Mouse (Mus musculus): ENCODE measurements around the gene Shc2.

Gene Shc2

GRCm38 (mm10) chr10:79637128-79638110, at the start of gene Shc2:
Shc2 (minus strand) TSS chr10:79637918.
- DNase-seq = no peak

DNA sequence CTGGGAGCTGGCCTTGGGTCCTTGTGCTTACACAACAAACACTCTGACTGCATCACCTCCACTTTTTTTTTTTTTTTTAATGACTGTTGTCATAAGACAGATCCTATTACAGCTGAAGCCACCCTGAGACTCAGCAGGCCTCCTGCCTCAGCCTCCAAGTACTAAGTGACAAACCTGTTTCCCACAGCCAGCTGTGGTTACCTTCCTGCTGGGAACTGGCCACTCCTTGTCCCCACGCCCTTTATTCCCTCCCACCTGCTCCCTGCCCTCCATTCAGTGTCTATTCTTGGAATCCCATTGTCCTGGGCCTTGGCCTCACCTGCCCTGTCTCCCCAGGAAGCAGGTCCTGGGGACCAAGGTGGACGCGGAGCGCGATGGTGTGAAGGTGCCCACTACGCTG, 49.8 kb upstream of the Shc2 start:
- no peak for DNase-seq

GRCm38 (mm10) chr10:79686691-79687090, 49.0 kb upstream of the Shc2 start:
- no peak for DNase-seq

DNA sequence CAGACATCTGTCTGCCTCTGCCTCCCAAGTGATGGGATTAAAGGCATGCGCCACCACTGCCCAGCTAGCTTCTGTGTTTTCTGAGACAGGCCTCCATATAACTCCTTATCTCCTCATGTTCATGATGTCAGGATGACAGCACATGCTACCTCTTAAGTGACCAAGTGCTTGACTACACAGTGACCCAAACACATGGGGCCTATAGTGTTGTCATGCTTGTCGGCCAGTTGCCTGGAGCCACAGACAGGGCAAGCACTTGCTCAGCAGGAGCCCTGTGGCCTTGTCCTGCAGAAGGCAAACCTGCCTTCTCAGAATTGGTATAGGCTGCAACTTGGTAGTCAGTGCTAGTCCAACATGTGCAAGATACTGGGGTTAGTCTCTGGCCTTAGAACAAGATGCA, 48.5 kb upstream of the Shc2 start:
- DNase-seq = no peak

GRCm38 (mm10) chr10:79684770-79685600, 47.3 kb upstream of the Shc2 start:
- no peak for DNase-seq

DNA sequence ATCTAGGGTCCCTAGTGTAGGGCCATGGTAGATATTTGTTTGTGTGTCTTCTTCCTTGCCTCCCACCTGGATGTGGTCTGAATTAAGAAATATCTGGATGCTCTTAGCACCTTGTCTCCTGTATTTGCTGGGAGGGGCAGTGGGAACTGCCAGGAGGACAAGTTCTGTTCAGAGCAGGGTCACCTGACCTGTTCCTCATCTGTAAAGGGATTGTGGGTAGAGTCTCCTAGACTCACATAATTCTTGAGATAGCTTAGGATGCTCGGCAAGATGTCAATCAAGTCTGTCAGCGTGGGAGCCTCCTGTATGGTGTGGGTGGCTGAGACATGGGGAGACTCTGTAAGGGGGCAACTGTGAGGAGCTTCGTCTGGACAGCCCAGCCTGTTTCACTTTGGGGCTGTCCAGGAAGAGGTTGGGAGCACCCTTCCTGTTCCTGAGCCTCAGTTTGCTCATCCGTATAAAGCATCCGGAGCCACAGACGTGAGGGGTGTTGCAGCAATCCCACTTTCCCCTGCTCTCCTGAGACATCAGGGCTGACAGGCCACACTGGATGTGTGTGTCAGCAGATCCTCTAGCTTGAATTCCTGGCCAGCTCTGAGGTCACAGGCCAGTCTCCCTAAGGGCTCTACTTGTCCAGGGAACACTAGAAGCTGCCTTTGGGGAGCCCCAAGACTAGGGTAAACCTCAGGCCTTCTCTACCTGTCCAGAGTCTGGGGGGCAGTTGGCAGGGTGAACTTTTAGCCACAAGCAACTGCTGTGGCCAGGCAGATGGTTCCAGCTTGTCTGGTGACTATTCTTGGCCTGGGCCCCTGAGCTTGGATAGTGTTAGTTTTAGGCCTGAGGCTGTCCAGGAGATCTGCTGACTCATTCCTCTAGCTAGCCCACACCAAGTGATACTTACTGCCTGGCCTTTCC, 46.3 kb upstream of the Shc2 start:
- no peak for DNase-seq

- DNase-seq = peak; percentile 70
Observed at GRCm38 (mm10) chr10:79682916-79683582, 45.3 kb upstream of the Shc2 start.

DNA sequence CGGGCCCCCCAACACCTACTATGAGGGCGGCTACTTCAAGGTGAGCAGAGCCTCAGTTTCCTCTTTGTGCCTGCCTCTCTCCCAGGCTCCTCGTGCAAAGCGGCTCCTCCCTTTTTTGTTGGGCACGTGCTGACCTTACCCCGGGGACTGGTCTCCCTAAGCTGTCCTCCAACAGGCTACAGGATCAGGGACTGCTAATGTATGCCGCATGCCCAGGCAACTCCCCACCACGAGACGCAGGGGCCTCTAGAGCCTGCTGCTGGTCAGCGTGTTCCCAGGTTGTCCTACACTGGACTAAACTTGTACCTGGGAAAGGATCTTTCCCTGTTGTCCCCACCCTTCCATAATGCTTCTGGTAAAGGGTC, 44.8 kb upstream of the Shc2 start:
- DNase-seq = no peak

DNA sequence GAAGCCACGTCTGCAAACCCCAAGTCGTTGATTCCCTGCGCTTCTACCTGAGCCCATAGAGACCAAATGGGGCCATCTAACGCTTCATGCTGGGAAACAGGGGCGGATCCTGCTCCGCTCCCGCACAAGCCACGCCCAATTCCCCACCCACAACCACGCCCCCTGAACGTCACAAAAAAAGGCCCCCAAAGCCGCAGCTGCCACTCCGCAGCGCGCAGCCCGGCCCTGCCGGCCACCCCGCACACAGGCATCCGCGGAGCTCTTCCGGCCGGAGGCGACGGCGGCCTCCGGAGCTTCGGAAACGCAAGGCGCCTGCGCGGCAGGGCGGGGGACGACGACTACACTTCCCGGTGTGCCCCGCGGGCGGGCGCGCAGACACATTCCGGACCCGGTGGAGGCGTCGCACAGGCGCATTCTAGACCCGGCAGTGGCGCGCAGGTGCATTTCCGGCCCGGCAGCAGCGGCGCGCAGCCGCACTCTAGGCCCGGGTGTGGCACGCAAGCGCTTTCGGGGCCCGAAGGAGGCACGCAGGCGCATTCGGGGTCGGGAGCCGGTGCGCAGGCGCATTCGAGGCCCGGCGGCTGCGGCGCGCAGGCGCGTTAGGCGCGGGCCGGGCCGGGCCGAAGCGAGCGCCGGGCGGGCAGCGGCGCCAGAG, 44.0 kb upstream of the Shc2 start, which contains the start of gene Cdc34:
Cdc34 (plus strand) TSS at position 605 of the 655 bp plus-strand sequence.
- peak; percentile 99 for DNase-seq

DNA sequence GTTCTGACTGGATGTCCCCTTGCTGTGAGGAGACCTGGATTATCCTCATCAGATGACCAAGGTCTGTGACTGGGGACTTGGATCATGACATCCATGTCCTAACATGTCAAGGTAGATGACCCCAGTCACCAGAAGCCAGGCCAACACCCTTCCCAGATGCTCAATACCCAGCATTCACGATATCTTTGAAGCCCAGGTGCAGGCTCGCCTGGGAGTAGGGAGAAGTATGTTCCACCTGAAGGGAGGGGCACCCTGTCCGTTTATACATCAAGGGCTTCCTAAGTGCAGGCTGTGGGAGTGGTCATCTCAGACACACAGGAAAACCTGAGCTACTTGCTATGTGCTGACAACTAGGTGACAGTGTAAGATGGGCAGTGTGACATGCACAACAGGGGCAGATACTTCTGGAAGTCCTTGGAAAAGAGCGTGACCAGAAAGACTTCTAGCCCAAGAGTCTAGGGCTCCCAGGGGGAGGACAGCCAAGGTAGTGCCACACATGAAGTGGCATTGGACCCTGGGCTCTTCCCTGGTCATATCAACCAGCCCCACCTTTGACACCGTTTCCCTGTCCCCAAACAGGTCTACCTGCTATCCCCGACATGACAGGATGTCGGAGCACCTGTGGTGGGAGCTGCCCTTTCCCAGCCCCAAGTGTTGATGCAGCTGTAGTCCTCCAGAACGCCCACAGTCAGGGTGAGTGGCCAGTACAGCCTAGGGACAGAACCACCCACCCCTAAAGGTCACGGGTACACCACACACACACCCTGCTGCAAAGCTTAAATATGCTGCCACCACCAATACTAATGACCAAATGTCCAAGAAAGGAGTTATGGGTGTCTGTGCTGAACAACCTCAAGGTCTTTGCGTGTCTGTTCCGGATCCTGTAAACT, 43.1 kb upstream of the Shc2 start:
- peak; percentile 14 for DNase-seq

GRCm38 (mm10) chr10:79675346-79676035, 37.8 kb upstream of the Shc2 start:
- DNase-seq = no peak

DNA sequence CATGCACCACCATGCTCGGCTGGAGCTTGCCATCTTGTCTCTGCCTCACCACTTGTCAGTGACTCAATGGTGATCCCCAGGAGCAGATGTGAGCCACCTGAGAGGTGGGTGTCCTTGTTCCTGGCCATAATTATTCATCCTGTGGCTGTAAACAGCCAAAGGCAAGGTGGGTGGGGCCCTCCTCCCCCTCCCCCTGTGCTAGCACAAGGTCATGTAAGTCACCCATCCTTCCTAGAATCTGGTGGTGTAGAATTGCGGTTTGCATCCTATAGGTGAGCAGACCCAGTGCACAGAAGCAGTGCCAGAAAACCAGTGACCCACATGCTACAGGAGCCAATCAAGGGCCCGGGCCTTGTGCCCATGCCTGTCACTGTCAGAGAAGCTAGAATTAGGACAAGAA, 35.3 kb upstream of the Shc2 start:
- no peak for DNase-seq

- no peak for DNase-seq
Observed at GRCm38 (mm10) chr10:79672088-79672455, 34.4 kb upstream of the Shc2 start.

- DNase-seq = no peak
Observed at GRCm38 (mm10) chr10:79671396-79672087, 33.8 kb upstream of the Shc2 start.

- DNase-seq = no peak
Observed at GRCm38 (mm10) chr10:79670071-79670888, 32.6 kb upstream of the Shc2 start.

DNA sequence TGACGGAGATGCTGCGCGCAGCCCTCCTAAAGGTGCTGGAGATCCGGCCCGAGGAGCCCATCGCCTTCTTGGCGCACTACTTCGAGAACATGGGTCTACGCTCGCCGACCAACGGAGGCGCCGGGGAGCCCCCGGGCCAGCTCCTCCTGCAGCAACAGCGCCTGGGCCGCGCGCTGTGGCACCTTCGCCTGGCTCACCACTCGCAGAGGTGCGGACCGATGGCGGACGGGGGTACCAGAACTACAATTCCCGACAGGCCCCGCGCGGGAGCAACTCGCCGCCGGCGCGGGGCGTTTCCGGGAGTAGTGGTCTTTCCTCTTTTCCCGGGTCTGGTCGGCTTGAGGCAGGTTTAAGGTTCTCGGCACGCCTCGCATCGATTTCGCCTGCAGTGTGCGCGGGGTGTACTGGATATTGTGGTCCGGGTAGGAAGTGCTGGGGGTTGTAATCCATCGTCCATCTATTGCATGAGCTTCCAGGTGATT, 31.9 kb upstream of the Shc2 start:
- DNase-seq = peak; percentile 73

GRCm38 (mm10) chr10:79668771-79669575, 31.3 kb upstream of the Shc2 start, which contains the start of gene Tpgs1:
Tpgs1 (plus strand) TSS chr10:79669369.
- DNase-seq = peak; percentile 93
